Mouse (Mus musculus) small intestine, adult 10 weeks (tissue): ENCODE results near the gene Slc37a2. TPM values are rescaled to one million over a fixed set of nuclear protein-coding genes. Genes with fewer than 3 reads are reported as not detected.

Experiments
- polyA plus RNA-seq: library from polyadenylated mRNA; stranded (reverse); fragments of 350-450 nt; fragmentation: Illumina TruSeq; extraction: RNeasy Lipid Tissue Mini Kit (QIAGEN cat#74804); gene quantifications from one replicate; pipeline ENCODE4 v1.2.3, GENCODE M21; 2014; ENCODE audit warnings: low replicate concordance

Gene Slc37a2
- 25.7 TPM for polyA plus RNA-seq

DNA sequence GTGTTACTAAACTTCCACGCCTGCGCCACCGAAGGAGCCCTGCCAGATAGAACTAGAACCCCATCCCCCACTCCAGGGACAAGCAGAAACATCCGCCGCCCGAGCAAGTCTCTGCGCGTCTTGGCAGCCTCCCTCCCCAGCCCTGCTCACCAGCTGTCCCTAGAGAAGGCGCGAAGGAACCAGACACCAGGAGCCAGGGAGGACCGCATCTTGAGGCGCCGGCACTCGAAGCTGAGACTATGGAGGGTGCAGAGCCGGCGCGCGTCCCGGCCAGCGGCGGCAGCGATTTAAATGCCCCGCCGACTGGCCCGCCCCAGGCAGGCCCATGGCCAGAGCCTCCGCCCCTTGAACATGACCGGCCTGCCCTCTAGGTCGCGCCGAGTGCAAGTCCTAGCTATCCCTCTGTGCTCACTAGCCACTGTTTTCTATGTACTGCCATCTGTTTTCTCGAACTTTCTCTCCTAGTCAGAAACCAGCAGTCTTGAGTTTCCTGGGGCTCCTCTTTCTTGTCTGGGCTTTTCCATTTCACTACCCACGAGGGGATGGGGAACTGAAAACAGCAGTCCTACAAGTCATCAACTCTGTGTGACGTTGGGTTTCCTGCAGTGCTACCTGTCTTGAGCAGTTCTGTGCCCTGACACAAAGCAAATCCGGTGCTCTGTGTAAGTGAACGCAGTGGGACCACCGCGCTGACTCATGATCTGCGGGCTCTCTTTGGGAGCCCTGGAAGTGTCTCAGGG lies at the start of gene Slc37a2:
Slc37a2 (minus strand) TSS at position 590 of the 740 bp plus-strand sequence.

DNA sequence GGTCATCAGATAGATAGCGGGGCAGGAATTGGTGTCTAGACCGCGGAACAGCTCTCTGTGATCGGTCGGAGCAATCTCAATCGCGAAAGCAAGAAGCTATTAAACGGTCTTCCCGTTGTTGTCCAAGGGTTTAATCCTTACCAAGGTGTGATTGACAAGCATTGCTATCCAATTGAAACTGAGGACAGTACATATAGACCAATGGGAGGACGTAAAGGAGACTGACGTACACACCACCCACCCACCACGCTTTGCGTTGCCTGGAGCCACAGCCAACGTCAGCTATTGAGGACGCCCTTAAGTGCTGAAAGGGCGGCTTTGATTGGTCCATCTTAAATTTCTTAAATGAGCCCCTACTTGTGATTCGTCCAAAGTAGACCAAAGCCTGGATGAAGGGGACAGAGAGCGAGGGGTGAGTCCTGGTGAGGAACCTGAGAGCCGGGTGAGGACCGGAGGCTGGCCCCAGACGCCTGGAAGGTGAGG lies 47.6 kb downstream of the Slc37a2 start, which contains the start of gene Tmem218:
Tmem218 (plus strand) TSS at position 295 of the 483 bp plus-strand sequence.

Other genes with a start within 250 kb of the Slc37a2 start
- 0.67 TPM for gene Pknox2, start 108.3 kb downstream of the Slc37a2 start, polyA plus RNA-seq
- gene Tmem218, start 47.5 kb downstream of the Slc37a2 start, polyA plus RNA-seq: 5.2 TPM
- 3.4 TPM for gene Ccdc15, start 92.7 kb upstream of the Slc37a2 start, polyA plus RNA-seq
- gene Hepacam, start 111.6 kb upstream of the Slc37a2 start, polyA plus RNA-seq: not detected
- 0.41 TPM for gene Robo4, start 146.2 kb upstream of the Slc37a2 start, polyA plus RNA-seq
- gene Robo3, start 177.5 kb upstream of the Slc37a2 start, polyA plus RNA-seq: not detected
- gene Msantd2, start 233.6 kb upstream of the Slc37a2 start, polyA plus RNA-seq: 42.6 TPM